Mouse (Mus musculus) ES-E14 (cell line): ENCODE measurements around the gene Zcchc2. TPM values are rescaled to one million over a fixed set of nuclear protein-coding genes. Genes with fewer than 3 reads are reported as not detected.

Experiments used
- DNase-seq: peaks from one replicate; pipeline ENCODE4 v3.0.0-alpha.2; 2013; ENCODE audit warnings: low read depth, low spot score
- H3K27ac ChIP-seq: 2 replicates; pipeline ENCODE4 v1.5.1; 2012; ENCODE audit warnings: low read depth, mild to moderate bottlenecking, low read length, moderate library complexity, mixed read lengths; ENCODE audit not compliant: poor library complexity, insufficient read depth, severe bottlenecking
- H3K36me3 ChIP-seq: 2 replicates; pipeline ENCODE4 v1.6.1; 2012; ENCODE audit warnings: mild to moderate bottlenecking, low read length, moderate library complexity, mixed read lengths; ENCODE audit not compliant: control insufficient read depth, poor library complexity, insufficient read depth, severe bottlenecking
- H3K4me1 ChIP-seq, 2 experiments: fragments of 150-350 bp in 1 of 2; sonication (generic) in 1 of 2; 2 replicates each; pipeline ENCODE4 v1.6.1; 2012; ENCODE audit warnings: low read length in 2 of 2, mild to moderate bottlenecking in 1 of 2, mixed read lengths in 1 of 2; ENCODE audit not compliant: control insufficient read depth in 2 of 2, insufficient read depth in 2 of 2, poor library complexity in 1 of 2
- H3K4me3 ChIP-seq, 2 experiments: fragments of 150-350 bp in 1 of 2; sonication (generic) in 1 of 2; 2 replicates each; pipeline ENCODE4 v1.5.1; 2012; ENCODE audit warnings: low read length in 2 of 2, low read depth in 1 of 2, mild to moderate bottlenecking in 1 of 2, mixed read lengths in 1 of 2; ENCODE audit not compliant: insufficient read depth in 1 of 2, poor library complexity in 1 of 2, severe bottlenecking in 1 of 2
- H3K9ac ChIP-seq: 2 replicates; pipeline ENCODE4 v1.6.1; 2012; ENCODE audit warnings: low read depth, mild to moderate bottlenecking, low read length, mixed read lengths; ENCODE audit not compliant: poor library complexity, insufficient read depth, severe bottlenecking
- H3K9me3 ChIP-seq: fragments of 150-350 bp; sonication (generic); 2 replicates; pipeline ENCODE4 v1.6.1; 2012; ENCODE audit warnings: low read depth, mild to moderate bottlenecking, low read length; ENCODE audit not compliant: control insufficient read depth, insufficient read depth
- CHD2 ChIP-seq: IDR thresholded peaks from 2 replicates; pipeline ENCODE4 v1.6.1; 2014; ENCODE audit warnings: mild to moderate bottlenecking, low read depth, low read length, inconsistent platforms
- HCFC1 ChIP-seq: IDR thresholded peaks from 2 replicates; pipeline ENCODE4 v1.6.1; 2012; ENCODE audit warnings: low read length, inconsistent platforms, borderline replicate concordance; ENCODE audit not compliant: insufficient read depth
- MAFK ChIP-seq: IDR thresholded peaks from 2 replicates; pipeline ENCODE4 v1.6.1; 2014; ENCODE audit warnings: mild to moderate bottlenecking, low read depth, low read length, inconsistent platforms; ENCODE audit not compliant: insufficient read depth
- ZC3H11A ChIP-seq: IDR thresholded peaks from 2 replicates; pipeline ENCODE4 v1.6.1; 2012; ENCODE audit warnings: low read depth, mild to moderate bottlenecking, inconsistent platforms, low read length, borderline replicate concordance
- ZNF384 ChIP-seq: IDR thresholded peaks from 2 replicates; pipeline ENCODE4 v1.6.1; 2012; ENCODE audit warnings: low read depth, low read length, inconsistent platforms
- in situ Hi-C, 2 experiments: fragments of 600-800 bp; cut with MboI; formaldehyde crosslinking; loops; one replicate each; pipeline ENCODE4 v1.15.1; 2025; ENCODE audit warnings: low sequenced_read_pairs in 2 of 2, inconsistent platforms in 1 of 2; ENCODE audit not compliant: unreplicated experiment in 2 of 2
- total RNA-seq: library from RNA; depleted of rRNA; stranded (reverse); fragments of 300-350 nt; gene quantifications from 2 replicates; pipeline ENCODE4 v1.2.3, GENCODE M21; 2012

Zcchc2 gene
- total RNA-seq, 1 experiment: 9.5 TPM

GRCm38 (mm10) chr1:106036861-106037599 is 46.8 kb downstream of the Zcchc2 start:
- DNase-seq: peak; percentile 65
- peaks cover 3% of the 10 kb centered on the region; the same call in 1 of the 2 replicates for H3K36me3 ChIP-seq
- no peaks in the 10 kb centered on the region for H3K9me3 ChIP-seq
- TF ChIP-seq MAFK: no peak
- no peak for TF ChIP-seq HCFC1
- TF ChIP-seq CHD2: no peak
- peak; percentile 34; the same call in 1 of the 2 replicates for TF ChIP-seq ZC3H11A
- TF ChIP-seq ZNF384: no peak
- H3K4me1 ChIP-seq: no peaks in the 10 kb centered on the region
- H3K4me3 ChIP-seq: peak overlapping the region in 1 of 2 experiments; percentile 27; a peak in 1 of 4 replicates
- in situ Hi-C loops: no loop called here
- H3K27ac ChIP-seq: no peak overlapping the region
- H3K9ac ChIP-seq: no peak overlapping the region

- TF ChIP-seq HCFC1 (no peak), CHD2 (no peak), ZC3H11A (no peak), MAFK (no peak), ZNF384 (no peak)
- Histone ChIP-seq H3K4me3 (no peak overlapping the region), H3K27ac (no peak overlapping the region), H3K9me3 (no peaks in the 10 kb centered on the region), H3K4me1 (no peaks in the 10 kb centered on the region), H3K9ac (no peak overlapping the region), H3K36me3 (no peaks in the 10 kb centered on the region)
- DNase-seq: no peak
- in situ Hi-C loops: no loop called here
These were observed 49.1 kb downstream of the Zcchc2 start for GRCm38 (mm10) chr1:106039326-106039725.

DNA sequence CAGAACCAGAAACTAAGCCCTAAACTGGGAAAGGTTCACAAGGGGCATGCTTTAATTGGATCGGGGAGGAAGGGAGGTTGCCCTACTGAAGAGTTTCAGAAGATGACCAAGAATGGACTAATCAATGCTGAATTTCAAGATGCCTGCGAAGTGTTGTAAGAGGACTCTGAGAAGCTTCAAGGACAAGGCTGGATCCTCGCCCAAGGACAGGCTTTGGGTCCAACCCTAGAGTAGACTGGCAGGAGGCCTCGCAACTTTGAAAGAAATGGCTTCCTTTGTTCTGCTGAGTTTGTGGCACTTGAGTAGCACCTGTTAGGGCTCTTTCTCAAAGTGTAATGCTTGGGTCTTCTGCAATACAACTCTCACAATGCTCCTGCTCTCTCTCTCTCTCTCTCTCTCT is 50.1 kb downstream of the Zcchc2 start:
- H3K27ac ChIP-seq: no peak overlapping the region
- no peak overlapping the region for H3K9ac ChIP-seq
- no peaks in the 10 kb centered on the region for H3K9me3 ChIP-seq
- H3K4me3 ChIP-seq: no peak overlapping the region
- H3K4me1 ChIP-seq: no peaks in the 10 kb centered on the region
- TF ChIP-seq ZNF384: no peak
- TF ChIP-seq MAFK: no peak
- TF ChIP-seq ZC3H11A: no peak
- no peak for DNase-seq
- in situ Hi-C loops: no loop called here
- no peaks in the 10 kb centered on the region for H3K36me3 ChIP-seq

DNA sequence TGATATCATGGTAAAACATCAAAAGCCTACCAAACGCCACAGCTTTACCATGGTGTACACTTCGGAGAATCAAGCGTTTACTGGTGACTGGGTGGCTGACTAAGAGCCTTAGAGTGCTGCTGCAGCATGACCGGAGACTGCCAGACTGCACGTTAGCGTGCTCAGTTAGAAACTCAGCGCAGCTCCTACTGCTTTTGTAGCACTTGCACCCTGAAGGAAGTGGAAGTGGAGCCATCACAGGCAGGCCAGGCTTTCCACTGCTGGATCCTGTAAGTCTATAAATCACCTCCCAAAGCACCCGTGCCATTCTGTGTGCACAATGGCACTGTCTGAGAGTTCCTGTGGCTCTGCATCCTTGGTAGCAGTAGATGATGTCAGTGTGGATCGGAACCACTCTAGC is 52.0 kb downstream of the Zcchc2 start:
- TF ChIP-seq HCFC1: no peak
- TF ChIP-seq CHD2: no peak
- TF ChIP-seq MAFK: no peak
- no peak for TF ChIP-seq ZC3H11A
- no peak for TF ChIP-seq ZNF384
- Histone ChIP-seq H3K4me3 (no peak overlapping the region), H3K9me3 (no peaks in the 10 kb centered on the region), H3K9ac (no peak overlapping the region), H3K4me1 (no peaks in the 10 kb centered on the region), H3K27ac (no peak overlapping the region), H3K36me3 (no peaks in the 10 kb centered on the region)
- no peak for DNase-seq
- in situ Hi-C loops: no loop called here
